Mouse (Mus musculus): ENCODE results near the gene Vps11.
"Not testable (repeated sequence)": the region's sequence is repeated elsewhere in the genome, so short reads cannot be mapped to it uniquely, and the experiment has no call there.

Vps11 gene

GRCm38 (mm10) chr9:44347621-44348020, 13.8 kb downstream of the Vps11 start:
- no peak for DNase-seq (ENCODE audit: low read depth, low spot score)
- H3K36me3 ChIP-seq (ENCODE audit: control insufficient read depth, insufficient read depth, low read length, poor library complexity, severe bottlenecking), result peaks cover 22% of the 10 kb centered on the region
- no peaks in the 10 kb centered on the region for H3K27me3 ChIP-seq (ENCODE audit: control insufficient read depth, insufficient read depth, low read length, poor library complexity, severe bottlenecking)

- H3K27me3 ChIP-seq (ENCODE audit: control insufficient read depth, insufficient read depth, low read length, poor library complexity, severe bottlenecking), result no peaks in the 10 kb centered on the region
- DNase-seq (ENCODE audit: low read depth, low spot score), result no peak
- H3K36me3 ChIP-seq (ENCODE audit: control insufficient read depth, insufficient read depth, low read length, poor library complexity, severe bottlenecking), result peaks cover 22% of the 10 kb centered on the region
Observed at GRCm38 (mm10) chr9:44347166-44347565, 14.3 kb downstream of the Vps11 start.

- DNase-seq (ENCODE audit: low read depth, low spot score), result no peak
- Histone ChIP-seq H3K36me3 (ENCODE audit: control insufficient read depth, insufficient read depth, low read length, poor library complexity, severe bottlenecking) (peaks cover 21% of the 10 kb centered on the region), H3K27me3 (ENCODE audit: control insufficient read depth, insufficient read depth, low read length, poor library complexity, severe bottlenecking) (no peaks in the 10 kb centered on the region)
Observed at GRCm38 (mm10) chr9:44345570-44346433, 15.7 kb downstream of the Vps11 start.

- Histone ChIP-seq H3K27me3 (ENCODE audit: control insufficient read depth, insufficient read depth, low read length, poor library complexity, severe bottlenecking) (no peaks in the 10 kb centered on the region), H3K36me3 (ENCODE audit: control insufficient read depth, insufficient read depth, low read length, poor library complexity, severe bottlenecking) (peaks cover 16% of the 10 kb centered on the region)
- peak; percentile 89 for DNase-seq (ENCODE audit: low read depth, low spot score)
Observed at GRCm38 (mm10) chr9:44343781-44344421, 17.6 kb downstream of the Vps11 start, which contains the start of gene Hmbs. Gene Hmbs, minus strand, starts transcription at chr9:44344228.

- DNase-seq (ENCODE audit: low read depth, low spot score), result no peak
- H3K27me3 ChIP-seq (ENCODE audit: control insufficient read depth, insufficient read depth, low read length, poor library complexity, severe bottlenecking), result no peaks in the 10 kb centered on the region
- peaks cover 11% of the 10 kb centered on the region for H3K36me3 ChIP-seq (ENCODE audit: control insufficient read depth, insufficient read depth, low read length, poor library complexity, severe bottlenecking)
Observed at GRCm38 (mm10) chr9:44343290-44343689, 18.2 kb downstream of the Vps11 start.

- DNase-seq (ENCODE audit: low read depth, low spot score), result no peak
- Histone ChIP-seq H3K27me3 (ENCODE audit: control insufficient read depth, insufficient read depth, low read length, poor library complexity, severe bottlenecking) (no peaks in the 10 kb centered on the region), H3K36me3 (ENCODE audit: control insufficient read depth, insufficient read depth, low read length, poor library complexity, severe bottlenecking) (peaks cover 7% of the 10 kb centered on the region)
Observed at GRCm38 (mm10) chr9:44342605-44343004, 18.9 kb downstream of the Vps11 start.

- DNase-seq (ENCODE audit: low read depth, low spot score), result no peak
- peaks cover 3% of the 10 kb centered on the region for H3K36me3 ChIP-seq (ENCODE audit: control insufficient read depth, insufficient read depth, low read length, poor library complexity, severe bottlenecking)
- H3K27me3 ChIP-seq (ENCODE audit: control insufficient read depth, insufficient read depth, low read length, poor library complexity, severe bottlenecking), result no peaks in the 10 kb centered on the region
Observed at GRCm38 (mm10) chr9:44342173-44342572, 19.3 kb downstream of the Vps11 start.

GRCm38 (mm10) chr9:44341487-44341886, 20.0 kb downstream of the Vps11 start:
- H3K27me3 ChIP-seq (ENCODE audit: control insufficient read depth, insufficient read depth, low read length, poor library complexity, severe bottlenecking), result no peaks in the 10 kb centered on the region
- no peak for DNase-seq (ENCODE audit: low read depth, low spot score)
- H3K36me3 ChIP-seq (ENCODE audit: control insufficient read depth, insufficient read depth, low read length, poor library complexity, severe bottlenecking), result peaks cover under 1% of the 10 kb centered on the region; the same call in 1 of the 2 replicates

GRCm38 (mm10) chr9:44338574-44338973, 22.9 kb downstream of the Vps11 start:
- H3K36me3 ChIP-seq (ENCODE audit: control insufficient read depth, insufficient read depth, low read length, poor library complexity, severe bottlenecking), result no peaks in the 10 kb centered on the region
- DNase-seq (ENCODE audit: low read depth, low spot score), result no peak
- H3K27me3 ChIP-seq (ENCODE audit: control insufficient read depth, insufficient read depth, low read length, poor library complexity, severe bottlenecking), result no peaks in the 10 kb centered on the region

GRCm38 (mm10) chr9:44337436-44338169, 23.9 kb downstream of the Vps11 start:
- H3K27me3 ChIP-seq (ENCODE audit: control insufficient read depth, insufficient read depth, low read length, poor library complexity, severe bottlenecking), result no peaks in the 10 kb centered on the region
- no peak for DNase-seq (ENCODE audit: low read depth, low spot score)
- no peaks in the 10 kb centered on the region for H3K36me3 ChIP-seq (ENCODE audit: control insufficient read depth, insufficient read depth, low read length, poor library complexity, severe bottlenecking)

GRCm38 (mm10) chr9:44336964-44337363, 24.5 kb downstream of the Vps11 start:
- H3K27me3 ChIP-seq (ENCODE audit: control insufficient read depth, insufficient read depth, low read length, poor library complexity, severe bottlenecking), result no peaks in the 10 kb centered on the region
- no peaks in the 10 kb centered on the region for H3K36me3 ChIP-seq (ENCODE audit: control insufficient read depth, insufficient read depth, low read length, poor library complexity, severe bottlenecking)
- DNase-seq (ENCODE audit: low read depth, low spot score), result no peak

- not testable (repeated sequence) for DNase-seq (ENCODE audit: low read depth, low spot score); H3K36me3 ChIP-seq (ENCODE audit: control insufficient read depth, insufficient read depth, low read length, poor library complexity, severe bottlenecking); H3K27me3 ChIP-seq (ENCODE audit: control insufficient read depth, insufficient read depth, low read length, poor library complexity, severe bottlenecking)
Observed at GRCm38 (mm10) chr9:44336513-44336912, 25.0 kb downstream of the Vps11 start.

GRCm38 (mm10) chr9:44336093-44336406, 25.4 kb downstream of the Vps11 start:
- no peak for DNase-seq (ENCODE audit: low read depth, low spot score)
- Histone ChIP-seq H3K36me3 (ENCODE audit: control insufficient read depth, insufficient read depth, low read length, poor library complexity, severe bottlenecking) (no peaks in the 10 kb centered on the region), H3K27me3 (ENCODE audit: control insufficient read depth, insufficient read depth, low read length, poor library complexity, severe bottlenecking) (no peaks in the 10 kb centered on the region)

GRCm38 (mm10) chr9:44335331-44336092, 26.0 kb downstream of the Vps11 start:
- no peak for DNase-seq (ENCODE audit: low read depth, low spot score)
- no peaks in the 10 kb centered on the region for H3K27me3 ChIP-seq (ENCODE audit: control insufficient read depth, insufficient read depth, low read length, poor library complexity, severe bottlenecking)

More at GRCm38 (mm10) chr9:44335331-44336092, 26.0 kb downstream of the Vps11 start:
- no peaks in the 10 kb centered on the region for H3K36me3 ChIP-seq (ENCODE audit: control insufficient read depth, insufficient read depth, low read length, poor library complexity, severe bottlenecking)

All from splenic B cell, adult 2 months (primary cell).